Mouse (Mus musculus): ENCODE data around the gene Zfp609. TPM values are rescaled to one million over a fixed set of nuclear protein-coding genes. Genes with fewer than 3 reads are reported as not detected.
A peak's percentile ranks its signal among the peaks of the same experiment; 100 is the strongest.

The Zfp609 gene
- total and polyA plus RNA-seq, 2 experiments = 2.8 to 4.4 TPM

GRCm38 (mm10) chr9:65741066-65741852 is 86.1 kb downstream of the Zfp609 start:
- no peaks in the 10 kb centered on the region for H3K36me3 ChIP-seq (ENCODE audit: control insufficient read depth, insufficient read depth, low read length)
- H3K4me1 ChIP-seq (ENCODE audit: control insufficient read depth, insufficient read depth, low read length) = peaks cover 9% of the 10 kb centered on the region
- no peak overlapping the region for H3K27ac ChIP-seq (replicated peaks; ENCODE audit: insufficient read depth, low read depth, low read length)
- TF ChIP-seq CTCF (IDR thresholded peaks at IDR 0.05; ENCODE audit: low read depth, low read length) = no peak
- no peak overlapping the region for H3K4me3 ChIP-seq (ENCODE audit: insufficient read depth, low read depth, low read length)
- H3K27me3 ChIP-seq (ENCODE audit: control insufficient read depth, insufficient read depth, low read length) = no peaks in the 10 kb centered on the region
- H3K9ac ChIP-seq (ENCODE audit: low read depth, low read length) = no peak overlapping the region
- peaks cover 25% of the 10 kb centered on the region; the same call in 1 of the 2 replicates for H3K79me2 ChIP-seq (ENCODE audit: control insufficient read depth, insufficient read depth, low read length)
- no peak for DNase-seq (ENCODE audit: extremely low read depth, low read depth, low spot score)
- 86% methylated on average over 14 of the region's 14 CpGs for WGBS

- Histone ChIP-seq H3K4me3 (ENCODE audit: insufficient read depth, low read depth, low read length) (no peak overlapping the region), H3K79me2 (ENCODE audit: control insufficient read depth, insufficient read depth, low read length) (peaks cover 25% of the 10 kb centered on the region; the same call in 1 of the 2 replicates), H3K36me3 (ENCODE audit: control insufficient read depth, insufficient read depth, low read length) (no peaks in the 10 kb centered on the region), H3K27ac (replicated peaks; ENCODE audit: insufficient read depth, low read depth, low read length) (no peak overlapping the region), H3K9ac (ENCODE audit: low read depth, low read length) (no peak overlapping the region), H3K27me3 (ENCODE audit: control insufficient read depth, insufficient read depth, low read length) (no peaks in the 10 kb centered on the region), H3K4me1 (ENCODE audit: control insufficient read depth, insufficient read depth, low read length) (no peaks in the 10 kb centered on the region; the same call in 1 of the 2 replicates)
- 40% methylated on average over 3 of the region's 3 CpGs for WGBS
- DNase-seq (ENCODE audit: extremely low read depth, low read depth, low spot score) = peak; percentile 66
- no peak for TF ChIP-seq CTCF (IDR thresholded peaks at IDR 0.05; ENCODE audit: low read depth, low read length)
- no peak for TF ChIP-seq POLR2A (IDR thresholded peaks at IDR 0.05; ENCODE audit: extremely low read depth, insufficient read depth, low read length)
These were observed 92.4 kb downstream of the Zfp609 start for GRCm38 (mm10) chr9:65734931-65735330.

DNA sequence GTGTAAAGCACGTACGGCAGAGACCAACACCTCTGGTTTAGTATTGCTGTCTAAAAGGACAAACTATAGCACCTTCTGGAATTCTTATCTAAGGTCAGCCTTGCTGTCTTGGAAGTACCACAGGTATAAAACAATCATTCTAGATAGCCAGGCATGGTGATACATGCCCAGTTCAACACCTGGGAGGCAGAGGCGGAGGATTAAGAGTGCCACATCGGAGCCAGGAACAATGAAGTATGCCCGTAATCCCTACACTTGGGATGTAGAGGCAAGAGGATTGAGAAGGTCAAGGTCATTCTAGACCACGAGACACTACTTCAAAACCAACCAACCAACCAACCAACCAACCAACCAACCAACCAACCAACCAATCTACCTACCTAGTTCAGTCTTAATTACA is 98.8 kb downstream of the Zfp609 start:
- Histone ChIP-seq H3K4me3 (ENCODE audit: insufficient read depth, low read depth, low read length) (no peak overlapping the region), H3K27ac (replicated peaks; ENCODE audit: insufficient read depth, low read depth, low read length) (no peak overlapping the region), H3K9ac (ENCODE audit: low read depth, low read length) (no peak overlapping the region), H3K27me3 (ENCODE audit: control insufficient read depth, insufficient read depth, low read length) (no peaks in the 10 kb centered on the region), H3K79me2 (ENCODE audit: control insufficient read depth, insufficient read depth, low read length) (peaks cover 14% of the 10 kb centered on the region; the same call in 1 of the 2 replicates), H3K36me3 (ENCODE audit: control insufficient read depth, insufficient read depth, low read length) (no peaks in the 10 kb centered on the region), H3K4me1 (ENCODE audit: control insufficient read depth, insufficient read depth, low read length) (peaks cover 8% of the 10 kb centered on the region)
- TF ChIP-seq CTCF (IDR thresholded peaks at IDR 0.05; ENCODE audit: low read depth, low read length) (no peak), POLR2A (IDR thresholded peaks at IDR 0.05; ENCODE audit: extremely low read depth, insufficient read depth, low read length) (no peak)
- DNase-seq (ENCODE audit: extremely low read depth, low read depth, low spot score) = no peak
- 98% methylated on average over 6 of the region's 6 CpGs for WGBS

GRCm38 (mm10) chr9:65727491-65727890 is 99.9 kb downstream of the Zfp609 start:
- Histone ChIP-seq H3K27ac (replicated peaks; ENCODE audit: insufficient read depth, low read depth, low read length) (no peak overlapping the region), H3K36me3 (ENCODE audit: control insufficient read depth, insufficient read depth, low read length) (no peaks in the 10 kb centered on the region), H3K4me3 (ENCODE audit: insufficient read depth, low read depth, low read length) (no peak overlapping the region), H3K9ac (ENCODE audit: low read depth, low read length) (no peak overlapping the region), H3K27me3 (ENCODE audit: control insufficient read depth, insufficient read depth, low read length) (no peaks in the 10 kb centered on the region), H3K79me2 (ENCODE audit: control insufficient read depth, insufficient read depth, low read length) (peaks cover 17% of the 10 kb centered on the region; the same call in 1 of the 2 replicates), H3K4me1 (ENCODE audit: control insufficient read depth, insufficient read depth, low read length) (peaks cover 8% of the 10 kb centered on the region)
- TF ChIP-seq POLR2A (IDR thresholded peaks at IDR 0.05; ENCODE audit: extremely low read depth, insufficient read depth, low read length) = no peak
- TF ChIP-seq CTCF (IDR thresholded peaks at IDR 0.05; ENCODE audit: low read depth, low read length) = no peak
- no peak for DNase-seq (ENCODE audit: extremely low read depth, low read depth, low spot score)
- 85% methylated on average over 4 of the region's 4 CpGs for WGBS

GRCm38 (mm10) chr9:65726431-65726830 is 100.9 kb downstream of the Zfp609 start:
- DNase-seq (ENCODE audit: extremely low read depth, low read depth, low spot score) = peak; percentile 75
- peaks cover 8% of the 10 kb centered on the region for H3K4me1 ChIP-seq (ENCODE audit: control insufficient read depth, insufficient read depth, low read length)
- WGBS = 51% methylated on average over 3 of the region's 3 CpGs
- no peak overlapping the region for H3K9ac ChIP-seq (ENCODE audit: low read depth, low read length)
- H3K36me3 ChIP-seq (ENCODE audit: control insufficient read depth, insufficient read depth, low read length) = no peaks in the 10 kb centered on the region
- peaks cover 15% of the 10 kb centered on the region; the same call in 1 of the 2 replicates for H3K79me2 ChIP-seq (ENCODE audit: control insufficient read depth, insufficient read depth, low read length)
- no peak overlapping the region for H3K4me3 ChIP-seq (ENCODE audit: insufficient read depth, low read depth, low read length)
- TF ChIP-seq POLR2A (IDR thresholded peaks at IDR 0.05; ENCODE audit: extremely low read depth, insufficient read depth, low read length) = no peak
- TF ChIP-seq CTCF (IDR thresholded peaks at IDR 0.05; ENCODE audit: low read depth, low read length) = no peak
- H3K27me3 ChIP-seq (ENCODE audit: control insufficient read depth, insufficient read depth, low read length) = no peaks in the 10 kb centered on the region
- no peak overlapping the region for H3K27ac ChIP-seq (replicated peaks; ENCODE audit: insufficient read depth, low read depth, low read length)

- Histone ChIP-seq H3K79me2 (ENCODE audit: control insufficient read depth, insufficient read depth, low read length) (peaks cover 12% of the 10 kb centered on the region; the same call in 1 of the 2 replicates), H3K4me1 (ENCODE audit: control insufficient read depth, insufficient read depth, low read length) (peaks cover 10% of the 10 kb centered on the region), H3K9ac (ENCODE audit: low read depth, low read length) (no peak overlapping the region), H3K36me3 (ENCODE audit: control insufficient read depth, insufficient read depth, low read length) (no peaks in the 10 kb centered on the region), H3K27ac (replicated peaks; ENCODE audit: insufficient read depth, low read depth, low read length) (no peak overlapping the region), H3K4me3 (ENCODE audit: insufficient read depth, low read depth, low read length) (no peak overlapping the region), H3K27me3 (ENCODE audit: control insufficient read depth, insufficient read depth, low read length) (no peaks in the 10 kb centered on the region)
- 48% methylated on average over 4 of the region's 4 CpGs for WGBS
- TF ChIP-seq POLR2A (IDR thresholded peaks at IDR 0.05; ENCODE audit: extremely low read depth, insufficient read depth, low read length) (no peak), CTCF (IDR thresholded peaks at IDR 0.05; ENCODE audit: low read depth, low read length) (no peak)
- no peak for DNase-seq (ENCODE audit: extremely low read depth, low read depth, low spot score)
These were observed 102.1 kb downstream of the Zfp609 start for GRCm38 (mm10) chr9:65725291-65725622.
